Mouse (Mus musculus) midbrain, embryonic 16.5 days (tissue): Measurements from ENCODE around the gene AW146154. TPM values are rescaled to one million over a fixed set of nuclear protein-coding genes. Genes with fewer than 3 reads are reported as not detected.
"Not testable (repeated sequence)": the region's sequence is repeated elsewhere in the genome, so short reads cannot be mapped to it uniquely, and the experiment has no call there.

Experiments
- ATAC-seq: fragments of 200-750 bp; cut with Nextera tagmentation; 2 replicates; pipeline ENCODE4 v1.8.0; 2017; ENCODE audit warnings: moderate TSS enrichment
- H3K27ac ChIP-seq: fragments of 300-500 bp; sonication (generic); 2 replicates; pipeline ENCODE4 v1.5.1; 2014; ENCODE audit warnings: mild to moderate bottlenecking, low read length, mixed read lengths
- H3K27me3 ChIP-seq: fragments of 300-500 bp; sonication (generic); 2 replicates; pipeline ENCODE4 v1.6.1; 2014; ENCODE audit warnings: low read depth, low read length, mixed read lengths; ENCODE audit not compliant: control insufficient read depth, insufficient read depth
- H3K36me3 ChIP-seq: fragments of 300-500 bp; sonication (generic); 2 replicates; pipeline ENCODE4 v1.6.1; 2014; ENCODE audit warnings: mild to moderate bottlenecking, low read length, moderate library complexity, mixed read lengths; ENCODE audit not compliant: control insufficient read depth, insufficient read depth
- H3K4me1 ChIP-seq: fragments of 300-500 bp; sonication (generic); 2 replicates; pipeline ENCODE4 v1.6.1; 2014; ENCODE audit warnings: mild to moderate bottlenecking, low read length, mixed read lengths; ENCODE audit not compliant: control insufficient read depth, insufficient read depth
- H3K4me2 ChIP-seq: fragments of 300-500 bp; sonication (generic); 2 replicates; pipeline ENCODE4 v1.6.1; 2014; ENCODE audit warnings: mild to moderate bottlenecking, low read length, mixed read lengths
- H3K4me3 ChIP-seq: fragments of 300-500 bp; sonication (generic); 2 replicates; pipeline ENCODE4 v1.5.1; 2014; ENCODE audit warnings: low read depth, mild to moderate bottlenecking, low read length, moderate library complexity, mixed read lengths
- H3K9ac ChIP-seq: fragments of 300-500 bp; sonication (generic); 2 replicates; pipeline ENCODE4 v1.6.1; 2014; ENCODE audit warnings: low read depth, low read length, mixed read lengths
- H3K9me3 ChIP-seq: fragments of 300-500 bp; sonication (generic); replicated peaks from 2 replicates; pipeline ENCODE4 v1.6.1; 2014; ENCODE audit warnings: mild to moderate bottlenecking, low read length, mixed read lengths; ENCODE audit not compliant: control insufficient read depth, poor library complexity, severe bottlenecking
- WGBS: fragments of 180-500 bp; shearing (Covaris S2); extraction: QIAGEN DNeasy Blood & Tissue Kit; methylation state at CpG from one replicate; pipeline ENCODE4 v1.1.7; 2014; 5-methylcytosine and 5-hydroxymethylcytosine counted together
- polyA plus RNA-seq: library from polyadenylated mRNA; unstranded; fragments of >200 nt; fragmentation: Nextera tagmentation; extraction: Ambion mirVana; gene quantifications from 2 replicates; pipeline ENCODE4 v1.2.1, GENCODE M21; 2015

AW146154 gene
- polyA plus RNA-seq, 1 experiment from 2014 or later = 4.4 TPM

- not testable (repeated sequence) for H3K27me3 ChIP-seq, H3K27ac ChIP-seq, H3K4me1 ChIP-seq, H3K4me3 ChIP-seq, H3K4me2 ChIP-seq, H3K9me3 ChIP-seq, H3K9ac ChIP-seq, H3K36me3 ChIP-seq, ATAC-seq
- WGBS = 76% methylated on average over 1 of the region's 1 CpGs
These were observed 51.1 kb downstream of the AW146154 start, which contains the start of gene Vmn2r57 for GRCm38 (mm10) chr7:41448596-41448995. Gene Vmn2r57, minus strand, starts transcription at chr7:41448696.

Other genes with a start within 250 kb of the AW146154 start
- gene AI987944, start 106.5 kb downstream of the AW146154 start, polyA plus RNA-seq = 8.1 and 8.7 TPM in 2 replicates
- 0.74 and 0.77 TPM in 2 replicates for gene Vmn2r57, start 51.2 kb downstream of the AW146154 start, polyA plus RNA-seq
- 0.19 and 0.24 TPM in 2 replicates for gene Gm20449, start 473 bp downstream of the AW146154 start, polyA plus RNA-seq
- gene Gm6871, start 73.8 kb upstream of the AW146154 start, polyA plus RNA-seq = not detected in 2 replicates
- gene 2610021A01Rik, start 99.3 kb upstream of the AW146154 start, polyA plus RNA-seq = 15.6 and 16.5 TPM in 2 replicates
- 25.0 and 25.5 TPM in 2 replicates for gene Zfp788, start 133.3 kb upstream of the AW146154 start, polyA plus RNA-seq